Mouse (Mus musculus) thymus, adult 18-20 months (tissue): ENCODE data around the gene Ndufs2.
A peak's percentile ranks its signal among the peaks of the same experiment; 100 is the strongest.
"Not testable (repeated sequence)": the region's sequence is repeated elsewhere in the genome, so short reads cannot be mapped to it uniquely, and the experiment has no call there.

ENCODE experiments used
- DNase-seq, 2 experiments: peaks; one replicate each; pipeline ENCODE4 v3.0.0; 2022; ENCODE audit warnings: mixed read lengths in 2 of 2

The Ndufs2 gene

DNA sequence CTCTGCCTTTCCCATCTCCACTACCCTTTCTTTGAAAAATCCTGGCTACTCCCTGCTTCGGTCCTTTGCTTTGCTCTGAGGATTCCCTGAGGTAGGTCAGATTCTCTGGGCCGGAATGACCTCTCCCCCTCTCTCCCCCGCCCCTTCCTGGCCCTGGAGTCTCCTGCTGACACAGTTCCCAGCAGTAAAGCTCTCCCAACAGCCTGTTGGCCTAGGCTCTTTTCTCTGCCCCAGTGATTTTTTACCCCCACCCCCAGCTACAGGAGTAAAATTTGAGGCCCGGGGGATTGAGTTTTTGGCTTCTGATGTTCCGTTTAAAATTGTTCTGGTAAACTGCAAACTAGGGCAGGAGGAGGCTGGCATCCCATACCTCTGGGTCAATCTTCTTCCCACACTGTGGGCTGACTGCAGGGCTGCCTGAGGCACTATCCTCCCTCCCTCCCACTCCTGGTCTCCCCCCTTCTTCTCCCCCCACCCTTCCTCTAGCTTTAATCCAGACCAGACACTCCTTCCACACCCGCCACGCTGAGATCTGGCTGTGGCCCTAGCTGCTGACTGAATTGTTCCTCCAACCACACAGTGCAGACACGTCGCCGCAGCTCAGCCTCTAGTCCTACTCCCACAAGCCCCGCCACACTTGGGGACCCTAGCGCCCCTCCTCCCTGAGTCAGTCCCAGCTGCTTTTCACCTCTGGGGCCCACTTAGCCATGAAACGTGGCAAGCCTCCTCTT, 571 bp upstream of the Ndufs2 start:
- no peak for DNase-seq

DNA sequence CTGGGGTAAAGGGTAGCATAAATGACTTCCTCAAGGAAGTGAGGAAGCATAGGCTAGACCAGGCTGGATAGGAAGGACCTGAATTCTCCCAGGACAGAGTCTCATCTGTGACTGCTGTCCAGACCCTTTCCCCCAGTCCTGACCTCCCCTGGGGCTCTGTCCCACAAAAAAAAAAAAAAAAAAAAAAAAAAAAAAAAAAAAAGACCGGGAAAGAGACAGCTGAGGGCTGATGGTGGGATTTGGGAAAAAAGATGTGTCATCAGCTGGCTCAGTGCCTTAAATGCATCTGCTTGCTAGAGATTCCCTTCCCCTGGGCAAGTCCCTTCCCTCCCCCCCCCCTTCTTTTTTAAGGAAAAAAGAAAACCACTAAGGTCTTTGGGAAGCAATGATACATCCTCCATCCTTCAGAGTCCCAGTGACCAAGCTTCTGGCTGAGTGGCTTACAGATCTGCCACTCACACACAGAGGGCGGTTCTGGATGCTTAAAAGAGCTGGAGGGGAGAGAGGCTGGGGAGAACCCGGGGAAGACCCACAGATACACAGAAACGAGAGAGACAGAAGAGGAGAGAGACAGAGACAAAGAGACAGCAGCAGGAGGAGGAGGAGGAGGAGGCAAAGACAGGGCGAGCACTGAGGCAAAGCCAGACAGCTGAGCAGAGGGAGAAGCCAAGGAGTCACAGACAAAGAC, 1.1 kb downstream of the Ndufs2 start, which contains the start of gene Adamts4:
Gene Adamts4, plus strand, starts transcription at position 509 of the 688 bp plus-strand sequence.
- no peak for DNase-seq

DNA sequence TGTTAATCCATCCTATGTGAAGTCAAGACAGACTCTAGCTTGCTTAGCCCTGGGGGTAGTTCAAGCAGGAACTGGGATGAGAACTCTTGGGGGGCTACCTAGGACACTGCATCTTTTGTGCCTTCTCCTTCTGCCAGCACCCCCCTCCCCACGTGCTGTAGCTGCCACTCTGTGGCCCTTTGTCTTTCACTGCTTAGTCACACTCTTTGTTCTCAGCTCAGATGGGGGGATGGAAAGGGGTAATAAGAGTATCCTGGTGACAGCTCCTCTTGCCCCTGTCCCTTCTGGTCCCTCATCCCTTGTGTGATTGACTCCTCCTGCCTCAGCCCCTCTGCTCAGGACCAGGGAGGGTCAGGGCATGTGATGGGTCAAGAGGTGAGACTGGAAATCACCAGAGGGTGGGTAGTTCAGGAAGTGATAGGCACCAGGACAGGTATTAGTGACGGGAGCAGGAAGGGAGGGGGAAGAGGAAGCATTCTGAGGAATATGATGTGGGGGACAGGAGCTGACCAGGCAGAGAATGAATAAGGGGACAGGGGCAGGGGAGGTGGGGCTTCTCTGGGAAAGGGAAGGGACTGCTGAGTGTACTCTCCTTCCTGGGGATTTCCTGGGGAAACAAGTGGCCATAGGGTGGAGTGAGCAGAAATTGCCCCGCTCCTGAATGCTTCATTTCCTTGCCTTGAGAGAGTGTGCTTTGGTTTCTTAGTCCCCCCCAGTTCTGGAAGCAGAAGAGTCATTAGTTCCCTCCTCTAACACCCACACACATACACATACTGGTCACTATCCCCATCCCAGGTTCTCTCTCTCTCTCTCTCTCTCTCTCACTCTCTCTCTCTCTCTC, 2.6 kb downstream of the Ndufs2 start:
- DNase-seq: no peak

DNA sequence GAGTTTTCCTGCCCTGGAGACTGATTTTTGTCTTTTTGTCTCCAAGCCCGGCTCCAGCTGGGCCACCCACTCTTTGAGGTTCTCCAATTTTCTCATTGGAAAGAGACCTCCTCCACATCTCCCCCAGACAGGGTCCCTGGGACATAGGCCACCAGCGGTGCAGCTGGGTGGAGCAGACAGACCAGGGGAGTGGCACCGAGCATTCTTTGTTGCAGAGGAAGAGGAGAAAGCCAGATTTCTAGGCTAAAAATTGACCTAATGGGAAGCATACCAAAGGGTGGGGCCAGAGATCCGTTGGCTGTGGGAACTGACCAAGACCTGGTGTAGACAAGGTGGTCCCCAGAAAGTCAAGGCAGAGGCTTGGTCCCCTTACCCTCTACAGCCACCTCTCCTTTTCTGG, 3.3 kb downstream of the Ndufs2 start:
- DNase-seq: no peak

DNA sequence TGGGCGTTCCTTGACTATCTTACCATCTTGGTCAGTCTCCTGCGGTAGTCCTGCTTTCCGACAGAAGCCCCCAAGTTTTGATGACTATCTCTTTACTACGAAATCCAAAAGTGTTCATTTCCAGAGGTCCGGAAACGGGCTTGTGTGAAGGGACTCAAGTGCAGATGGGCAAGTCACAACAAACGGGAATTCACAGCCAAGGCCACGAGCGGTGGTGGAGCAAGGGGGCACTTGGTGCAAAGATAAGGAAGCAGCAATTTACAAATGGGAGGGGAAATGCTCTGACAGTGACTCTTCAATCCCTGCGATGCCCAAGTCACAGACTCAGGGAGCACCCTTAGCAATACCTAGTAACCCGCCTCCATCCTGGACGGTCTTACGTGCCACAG, 3.7 kb downstream of the Ndufs2 start:
- no peak for DNase-seq

DNA sequence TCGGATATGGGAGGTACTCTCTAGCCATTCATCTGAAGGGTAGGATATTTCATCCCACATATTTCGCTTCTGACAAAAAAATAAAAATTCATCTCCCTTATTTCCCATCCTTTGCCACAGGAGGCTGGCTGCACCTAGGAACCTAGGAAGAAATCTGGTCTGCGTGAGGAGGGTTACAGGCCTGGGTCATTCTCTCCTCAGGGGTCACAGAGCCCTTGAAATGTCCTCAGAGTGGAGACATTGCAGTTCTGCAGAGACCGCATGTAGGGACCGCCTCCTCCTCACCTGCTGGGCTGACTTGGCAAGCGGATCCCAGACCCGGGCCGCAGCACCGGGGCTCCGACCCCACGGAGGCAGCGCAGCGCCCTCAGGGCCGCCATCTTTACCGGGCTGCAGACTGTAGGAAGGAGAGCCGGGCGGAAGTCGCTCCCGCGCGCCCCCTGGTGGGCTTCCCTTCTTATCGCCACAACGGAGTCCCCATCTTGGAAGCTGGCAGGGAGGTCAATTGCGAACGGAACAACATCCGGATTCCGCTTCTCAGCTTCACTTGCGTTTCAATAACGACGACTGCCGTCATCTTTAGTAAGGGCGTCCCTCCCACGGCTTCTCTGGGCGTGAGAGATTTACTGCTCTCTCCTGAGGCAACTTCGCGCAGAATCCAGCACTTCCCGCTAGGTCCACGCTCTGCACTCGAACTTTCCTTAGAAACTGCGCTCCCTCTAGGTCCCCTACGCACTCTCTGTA, 4.3 kb downstream of the Ndufs2 start:
- peak; percentile 95 for DNase-seq

DNA sequence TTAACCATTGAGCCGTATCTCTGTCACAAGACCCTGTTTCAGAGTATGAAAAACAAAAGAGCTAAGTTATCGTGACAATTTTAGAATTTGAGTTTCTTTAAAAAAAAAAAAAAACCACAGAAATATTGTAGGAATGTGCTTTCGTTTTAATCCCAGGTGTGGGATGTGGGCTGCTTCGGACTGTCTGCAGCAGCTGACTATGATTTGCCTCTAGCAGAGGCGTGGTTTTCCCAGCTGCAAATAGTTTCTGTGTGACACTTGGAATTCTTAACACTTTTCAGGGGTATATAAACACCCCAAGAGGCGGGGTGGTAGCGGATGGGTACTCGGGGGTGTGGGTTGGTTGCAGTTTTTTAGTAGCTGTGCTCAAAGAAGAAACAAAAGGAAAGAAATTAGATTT, 5.8 kb downstream of the Ndufs2 start:
- no peak for DNase-seq

DNA sequence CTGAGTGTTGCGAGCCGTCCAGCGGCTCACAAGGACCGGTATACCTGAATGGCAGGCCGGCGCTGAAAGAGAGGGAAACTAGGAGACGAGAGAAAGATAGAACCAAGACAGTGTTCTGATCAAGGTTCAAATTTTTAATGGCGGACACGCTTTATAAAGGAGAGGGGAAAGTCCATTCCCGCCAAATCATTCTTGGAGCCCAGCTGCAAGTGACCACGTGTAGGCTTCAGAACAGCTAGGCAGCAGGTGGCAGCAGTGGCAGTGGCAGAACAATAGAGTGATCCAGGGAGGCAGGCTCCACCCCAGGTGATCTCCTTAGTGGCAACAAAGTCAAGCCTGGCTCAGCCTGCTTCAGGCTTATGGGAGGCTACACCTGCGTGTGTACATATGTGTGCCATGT, 9.2 kb downstream of the Ndufs2 start:
- DNase-seq: not testable (repeated sequence)

DNA sequence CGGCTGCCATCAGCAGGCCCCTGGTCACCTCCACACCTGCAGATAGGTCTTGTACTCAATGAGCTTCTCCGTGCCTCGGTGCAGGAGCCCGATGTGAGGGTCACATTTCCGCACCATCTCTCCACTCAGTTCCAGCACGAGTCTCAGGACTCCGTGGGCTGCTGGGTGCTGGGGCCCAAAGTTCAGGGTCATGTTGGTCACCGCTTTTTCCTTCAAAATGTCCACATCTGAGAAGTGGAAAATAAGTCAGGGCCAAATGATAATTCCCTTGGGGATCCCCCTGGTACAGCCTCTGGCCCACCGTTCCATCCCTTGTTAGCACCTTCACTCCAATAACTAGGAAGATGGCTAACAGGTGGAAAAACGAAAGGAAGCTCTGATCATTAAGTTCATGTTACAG, 10.3 kb downstream of the Ndufs2 start:
- DNase-seq: no peak

DNA sequence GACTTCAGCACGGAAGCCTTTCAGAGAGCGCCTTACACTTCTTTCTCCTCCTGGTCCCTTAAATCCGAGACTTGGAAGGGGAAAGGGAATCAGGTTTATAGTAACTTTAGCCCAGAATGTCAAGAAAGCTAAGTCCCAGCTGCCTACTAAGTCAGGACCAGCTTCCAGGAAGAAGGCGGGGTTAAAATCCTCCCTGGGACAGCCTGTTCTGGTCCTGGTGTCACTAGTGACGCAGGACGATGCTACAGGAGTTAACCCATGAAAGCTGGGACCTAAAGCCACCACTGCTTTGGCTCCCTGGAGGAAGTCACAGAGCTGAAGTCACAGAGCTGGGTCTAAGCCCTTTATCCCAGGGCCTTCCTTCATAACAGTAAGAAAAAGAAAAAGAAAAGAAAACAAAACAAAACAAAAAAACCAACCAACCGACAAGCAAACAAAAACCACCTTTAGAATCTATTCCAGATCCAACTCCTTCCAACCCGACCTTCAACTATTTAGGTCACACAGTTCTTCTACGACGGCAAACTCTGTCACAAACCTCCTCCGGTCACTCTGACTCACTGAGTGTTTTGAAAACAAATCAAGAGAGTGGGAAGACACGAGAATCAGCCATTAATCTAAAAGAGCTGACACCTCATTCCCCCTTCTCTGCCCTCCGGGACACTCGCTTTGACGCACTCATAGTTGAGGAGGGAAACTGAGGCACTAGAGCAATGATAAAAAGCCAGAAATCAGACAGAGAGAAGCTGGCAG, 11.0 kb downstream of the Ndufs2 start:
- DNase-seq: no peak

DNA sequence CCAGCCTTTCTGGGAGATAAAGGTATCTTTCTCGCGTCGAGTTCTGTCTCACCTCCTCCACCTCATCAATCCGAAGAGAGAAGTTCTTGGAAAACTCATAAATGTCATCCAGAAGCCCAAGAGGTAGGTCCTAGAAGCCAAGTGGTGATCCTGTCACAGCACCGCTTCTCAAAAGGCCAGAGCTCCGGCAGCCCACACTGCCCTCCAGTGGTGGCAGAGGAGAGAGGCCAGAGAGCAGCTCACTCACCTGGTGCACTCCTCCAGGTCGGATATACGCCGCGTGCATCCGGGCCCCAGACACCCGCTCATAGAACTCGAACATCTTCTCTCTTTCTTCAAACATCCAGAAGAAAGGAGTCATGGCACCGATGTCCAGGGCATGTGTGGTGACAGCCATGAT, 12.7 kb downstream of the Ndufs2 start:
- no peak for DNase-seq

DNA sequence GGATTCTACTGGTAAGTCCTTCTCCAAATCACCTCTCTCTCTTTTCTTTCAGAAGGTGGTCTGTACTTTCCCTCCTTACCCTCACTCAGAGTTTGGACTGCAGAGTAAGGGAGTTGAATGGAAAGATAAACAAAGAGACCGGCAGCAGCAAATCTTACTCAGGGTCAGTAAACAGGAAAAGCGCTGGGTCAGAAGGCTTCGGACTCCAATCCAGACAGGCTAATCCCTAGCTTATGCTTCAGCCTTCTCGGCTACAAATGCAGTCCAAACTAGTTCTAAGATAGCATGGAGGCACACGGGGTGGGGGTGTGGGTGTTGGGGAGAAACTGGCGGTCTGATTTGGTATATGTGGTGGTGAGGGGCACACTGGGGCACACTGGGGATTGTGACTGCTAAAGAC, 13.8 kb downstream of the Ndufs2 start:
- DNase-seq: no peak

DNA sequence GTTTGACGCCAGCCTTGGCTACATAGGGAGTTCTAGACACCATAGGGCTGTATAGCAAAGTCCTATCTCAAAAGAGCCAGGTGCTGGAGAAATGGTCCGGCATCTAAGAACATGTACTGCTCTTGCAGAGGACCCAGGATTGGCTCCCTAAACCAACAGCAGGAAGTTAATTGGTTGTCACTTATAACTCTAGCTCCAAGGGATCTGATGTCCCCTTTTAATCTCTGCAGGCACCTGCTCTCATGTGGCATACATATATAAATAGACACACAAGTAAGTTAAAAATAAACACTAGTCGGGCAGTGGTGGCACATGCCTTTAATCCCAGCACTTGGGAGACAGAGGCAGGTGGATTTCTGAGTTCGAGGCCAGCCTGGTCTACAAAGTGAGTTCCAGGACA, 15.4 kb downstream of the Ndufs2 start:
- no peak for DNase-seq

DNA sequence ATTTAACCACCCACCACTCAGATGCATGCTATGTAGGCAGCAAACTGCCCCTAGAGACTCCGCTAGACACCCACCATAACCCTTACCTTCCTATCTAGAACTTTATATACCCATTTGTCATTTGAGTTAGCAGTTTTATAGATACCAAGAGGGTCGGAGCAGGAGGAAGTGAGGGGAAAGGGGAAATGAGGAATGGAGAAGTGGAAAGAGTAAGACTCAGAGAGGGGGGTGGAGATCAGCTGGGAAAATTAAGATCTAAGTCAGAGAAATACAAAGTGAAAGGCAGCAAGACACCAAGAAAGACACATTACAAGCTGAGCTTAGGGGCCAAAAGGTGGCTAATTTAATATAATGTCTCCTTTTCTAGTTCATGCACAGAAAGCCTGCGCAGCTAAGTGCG, 16.6 kb downstream of the Ndufs2 start:
- no peak for DNase-seq

DNA sequence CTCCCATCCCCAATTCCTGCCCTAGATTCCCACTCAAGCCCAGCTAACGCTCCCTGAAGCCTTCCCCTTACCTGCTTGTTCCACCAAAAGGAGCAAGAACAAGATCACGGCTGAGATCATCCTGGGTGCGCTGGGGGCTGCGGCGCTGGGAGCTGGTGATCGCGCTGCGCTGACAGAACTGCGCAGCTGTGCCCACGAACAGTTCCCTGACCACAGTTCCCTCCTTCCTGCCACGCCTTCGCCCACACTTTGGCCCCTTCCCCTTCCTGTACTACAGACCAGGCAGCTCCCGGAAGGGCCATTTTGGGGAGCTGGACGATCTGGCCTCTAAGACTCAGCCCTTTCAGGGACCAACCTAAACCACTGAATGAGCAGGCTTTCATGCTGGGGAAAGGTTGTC, 17.1 kb downstream of the Ndufs2 start, which contains the start of gene Fcer1g:
Gene Fcer1g, minus strand, starts transcription at position 240 of the 400 bp plus-strand sequence.
- no peak for DNase-seq

DNA sequence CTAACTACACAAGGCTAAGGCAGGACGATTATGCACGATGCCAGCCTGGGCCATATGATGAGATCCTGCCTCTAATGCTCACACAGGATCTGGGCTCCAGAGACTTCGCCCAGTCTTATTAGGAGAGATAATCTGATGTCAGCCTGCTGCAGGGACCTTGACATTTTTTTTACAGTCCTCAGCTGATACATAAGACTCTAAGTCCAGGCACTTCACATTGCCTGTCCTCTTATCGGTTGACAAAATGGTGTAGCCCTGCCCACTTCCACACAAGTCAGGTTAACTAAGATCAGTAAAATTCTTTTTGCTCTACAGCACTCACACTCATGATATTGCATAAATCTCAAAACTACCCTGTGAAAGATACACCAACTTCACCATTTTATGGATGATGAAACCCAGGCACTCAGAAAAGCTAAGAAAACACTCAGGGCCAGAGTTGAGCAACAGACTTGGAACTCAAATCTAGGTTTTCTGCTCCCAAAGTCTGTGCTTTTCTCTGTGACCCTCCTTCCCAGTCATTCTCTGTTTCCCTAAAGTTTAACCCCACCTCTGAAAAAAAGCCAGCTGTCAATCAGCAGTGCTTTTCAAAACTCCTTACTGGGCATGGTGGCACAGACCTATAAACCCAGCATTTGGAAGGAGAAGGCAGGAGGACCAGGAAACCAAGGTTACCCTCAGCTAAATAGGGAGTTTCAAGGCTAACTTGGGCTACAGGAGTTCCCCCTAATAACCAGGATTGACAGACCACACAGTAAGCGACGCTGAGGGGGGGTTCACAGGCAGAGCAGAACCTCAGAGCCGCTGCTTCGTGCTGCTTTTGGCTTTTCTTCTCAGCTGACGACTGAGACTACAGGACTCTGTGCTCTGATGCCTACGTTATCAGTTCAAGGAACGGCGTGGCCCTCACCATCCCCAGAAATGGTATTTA, 18.1 kb downstream of the Ndufs2 start:
- no peak for DNase-seq

DNA sequence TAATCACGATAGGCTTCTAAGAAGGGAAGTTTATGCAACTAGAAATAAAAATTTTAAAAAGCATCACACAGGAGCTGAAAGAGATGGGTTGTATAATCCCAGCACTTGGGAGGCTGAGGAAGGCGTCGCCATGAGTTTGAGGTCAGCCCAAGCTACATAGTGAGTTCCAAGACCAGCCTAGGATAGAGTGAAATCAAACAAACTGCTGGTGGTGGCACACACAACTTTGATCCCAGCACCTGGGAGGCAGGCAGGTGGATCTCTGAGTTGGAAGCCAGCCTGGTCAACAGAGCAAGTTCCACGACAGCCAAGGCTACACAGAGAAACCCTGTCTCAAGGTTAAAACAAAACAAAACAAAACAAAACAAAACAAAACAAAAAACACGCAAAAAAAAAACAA, 18.8 kb downstream of the Ndufs2 start:
- no peak for DNase-seq

DNA sequence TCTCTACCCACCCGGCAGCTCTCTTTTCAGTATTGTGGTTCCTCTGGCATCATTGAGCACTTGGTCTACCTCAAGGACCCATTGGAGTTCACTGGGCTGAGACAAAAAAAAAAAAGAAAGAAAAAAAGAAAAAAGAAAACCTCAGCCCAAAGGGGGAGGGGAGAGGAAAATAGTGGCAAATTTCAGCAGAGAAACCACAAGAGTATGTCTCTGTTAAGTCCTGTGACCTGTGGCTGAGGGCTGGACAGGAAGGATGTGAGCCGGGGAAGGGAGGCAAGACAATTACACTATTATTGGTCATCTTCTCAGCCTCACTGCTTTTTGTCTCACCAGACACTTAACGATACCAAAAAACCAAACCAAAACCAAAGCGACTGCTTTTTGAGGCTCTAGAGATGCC, 19.3 kb downstream of the Ndufs2 start:
- DNase-seq: no peak

DNA sequence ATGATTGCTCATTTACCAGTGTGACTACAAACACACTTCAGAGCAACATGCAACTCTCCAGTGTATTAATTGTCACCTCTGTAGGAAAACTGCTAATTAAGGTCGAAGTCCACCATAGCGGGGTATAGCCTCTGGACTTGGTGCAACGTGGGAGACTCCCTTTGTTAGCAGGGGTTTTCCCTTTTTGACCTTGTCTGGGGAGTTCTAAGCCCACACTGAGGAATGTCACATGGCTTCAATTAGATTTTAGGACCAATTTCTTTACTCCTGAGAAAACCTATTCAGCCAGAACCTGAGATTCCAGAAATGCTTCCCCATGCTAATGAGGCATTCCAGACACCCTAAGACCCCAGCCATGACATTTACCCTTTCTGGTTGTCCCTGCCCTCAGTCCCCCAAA, 21.0 kb downstream of the Ndufs2 start:
- no peak for DNase-seq

DNA sequence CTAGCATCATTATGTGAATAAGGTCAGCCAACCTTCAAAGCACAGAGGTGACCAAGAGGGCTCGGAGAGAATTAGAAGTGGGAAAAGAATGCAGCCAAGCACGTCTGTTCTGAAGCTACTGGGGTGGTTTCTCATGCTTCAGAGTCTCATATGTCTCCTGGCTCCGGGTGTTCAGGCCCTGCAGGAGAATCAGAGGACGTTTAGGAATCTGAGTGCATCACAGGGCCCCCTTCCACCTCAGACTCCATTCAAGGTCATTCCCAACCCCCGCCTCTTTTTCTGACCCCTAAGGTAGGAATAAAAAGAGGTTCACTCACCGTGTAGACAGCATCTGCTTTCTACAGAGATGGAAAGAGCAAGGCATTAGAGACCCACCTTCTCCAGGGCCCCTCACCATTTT, 21.4 kb downstream of the Ndufs2 start:
- DNase-seq: no peak

DNA sequence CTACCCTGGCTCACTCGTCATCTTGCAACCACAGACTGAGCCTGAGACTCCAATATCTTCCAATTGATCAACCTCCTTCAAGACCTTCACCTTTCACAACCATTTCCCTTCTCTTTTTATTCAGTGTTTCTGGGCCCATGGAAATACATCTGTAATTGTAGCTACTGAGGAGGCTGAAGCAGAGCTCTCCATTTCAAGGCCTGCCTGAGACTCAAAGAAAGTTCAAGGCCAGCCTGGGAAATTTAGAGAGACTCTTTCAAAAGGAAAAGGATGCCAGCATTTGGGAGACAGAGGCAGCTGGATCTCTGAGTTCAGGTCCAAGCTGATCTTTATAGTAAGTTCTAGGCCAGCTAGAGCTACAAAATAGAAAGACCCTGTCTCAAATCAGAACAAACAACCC, 23.3 kb downstream of the Ndufs2 start:
- no peak for DNase-seq
